Mouse (Mus musculus) cerebellum, adult 2 months (tissue): ENCODE measurements around the gene Ndufv1. TPM values are rescaled to one million over a fixed set of nuclear protein-coding genes. Genes with fewer than 3 reads are reported as not detected.
A peak's percentile ranks its signal among the peaks of the same experiment; 100 is the strongest.
"Not testable (repeated sequence)": the region's sequence is repeated elsewhere in the genome, so short reads cannot be mapped to it uniquely, and the experiment has no call there.

Experiments used
- DNase-seq, 2 experiments: peaks; one replicate each; pipeline ENCODE4 v3.0.0; 2021
- H3K27ac ChIP-seq: fragments of 200-500 bp; 2 replicates; pipeline ENCODE4 v1.5.1; 2012; ENCODE audit warnings: low read length, control low read depth, inconsistent platforms; ENCODE audit not compliant: insufficient read depth
- H3K27me3 ChIP-seq: fragments of 200-500 bp; 2 replicates; pipeline ENCODE4 v1.6.1; 2012; ENCODE audit warnings: inconsistent platforms, mild to moderate bottlenecking, low read length, moderate library complexity; ENCODE audit not compliant: control insufficient read depth, insufficient read depth
- H3K4me1 ChIP-seq: fragments of 200-500 bp; 2 replicates; pipeline ENCODE4 v1.6.1; 2011; ENCODE audit warnings: low read length; ENCODE audit not compliant: control insufficient read depth, insufficient read depth
- H3K4me3 ChIP-seq: fragments of 200-500 bp; replicated peaks from 2 replicates; pipeline ENCODE3; 2011; ENCODE audit warnings: mild to moderate bottlenecking, low read depth, low read length, control low read depth; ENCODE audit not compliant: insufficient read depth
- CTCF ChIP-seq: fragments of 200-500 bp; IDR thresholded peaks from 2 replicates; pipeline ENCODE4 v1.5.1; 2011; ENCODE audit warnings: low read depth, mild to moderate bottlenecking, control low read depth, low read length, moderate library complexity, borderline replicate concordance; ENCODE audit not compliant: insufficient read depth
- POLR2A ChIP-seq: fragments of 200-500 bp; IDR thresholded peaks from 2 replicates; pipeline ENCODE4 v1.6.1; 2011; ENCODE audit warnings: low read length, control low read depth, borderline replicate concordance; ENCODE audit not compliant: insufficient read depth
- WGBS: fragments of 180-500 bp; shearing (Covaris S2); methylation state at CpG from one replicate; pipeline ENCODE4 v1.1.7; 2018; 5-methylcytosine and 5-hydroxymethylcytosine counted together
- polyA plus RNA-seq: library from polyadenylated mRNA; depleted of rRNA; stranded (reverse); fragments of >200 nt; gene quantifications from 2 replicates; pipeline ENCODE4 v1.2.3, GENCODE M21; 2012

The Ndufv1 gene
- polyA plus RNA-seq, 1 experiment = 331 TPM

GRCm38 (mm10) chr19:3986334-3986733 is 26.3 kb downstream of the Ndufv1 start, which contains the start of gene Acy3:
Gene Acy3 (plus strand): TSS chr19:3986570.
- TF ChIP-seq POLR2A (no peak), CTCF (no peak)
- H3K4me1 ChIP-seq = peaks cover 13% of the 10 kb centered on the region
- WGBS = 23% methylated on average over 8 of the region's 8 CpGs
- H3K4me3 ChIP-seq = no peak within 1 kb of the TSS
- H3K27me3 ChIP-seq = no peaks in the 10 kb centered on the region
- no peak for DNase-seq
- H3K27ac ChIP-seq = no peak within 1 kb of the TSS

GRCm38 (mm10) chr19:3985261-3985681 is 27.3 kb downstream of the Ndufv1 start:
- no peak overlapping the region for H3K27ac ChIP-seq
- no peaks in the 10 kb centered on the region for H3K27me3 ChIP-seq
- H3K4me3 ChIP-seq = no peak overlapping the region
- TF ChIP-seq CTCF = no peak
- TF ChIP-seq POLR2A = no peak
- peaks cover 13% of the 10 kb centered on the region for H3K4me1 ChIP-seq
- 37% methylated on average over 8 of the region's 8 CpGs for WGBS
- no peak for DNase-seq

GRCm38 (mm10) chr19:3983527-3984200 is 28.9 kb downstream of the Ndufv1 start:
- Histone ChIP-seq H3K27me3 (no peaks in the 10 kb centered on the region), H3K27ac (peak overlapping the region; percentile 37; the same call in 1 of the 2 replicates), H3K4me1 (peaks cover 13% of the 10 kb centered on the region), H3K4me3 (no peak overlapping the region)
- no peak for DNase-seq
- 61% methylated on average over 9 of the region's 9 CpGs for WGBS
- no peak for TF ChIP-seq CTCF

GRCm38 (mm10) chr19:3980917-3981316 is 31.7 kb downstream of the Ndufv1 start:
- no peak overlapping the region for H3K27ac ChIP-seq
- H3K4me3 ChIP-seq = no peak overlapping the region
- peaks cover 13% of the 10 kb centered on the region for H3K4me1 ChIP-seq
- WGBS = 76% methylated on average over 9 of the region's 9 CpGs
- no peak for DNase-seq
- no peaks in the 10 kb centered on the region for H3K27me3 ChIP-seq
- TF ChIP-seq CTCF = no peak
- TF ChIP-seq POLR2A = no peak

DNA sequence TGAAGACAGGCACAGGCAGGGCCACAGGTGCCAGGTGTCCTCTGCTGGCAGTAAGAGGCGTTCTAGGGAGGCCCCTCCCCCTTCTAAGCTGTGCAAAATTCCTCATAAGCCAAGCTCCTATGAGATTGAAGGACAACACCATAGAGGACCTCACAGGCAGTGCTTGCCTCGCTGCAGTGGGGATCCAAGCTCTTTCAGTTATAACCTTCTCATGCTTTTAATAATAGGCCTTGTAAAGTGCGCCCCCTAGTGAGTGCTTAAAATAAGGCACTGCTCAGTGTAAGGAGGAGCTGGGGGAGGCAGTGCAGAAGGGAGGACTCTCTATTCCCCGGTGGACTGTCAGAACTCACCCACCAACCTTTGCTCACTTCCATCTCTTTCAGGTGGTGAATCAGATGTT is 32.3 kb downstream of the Ndufv1 start:
- WGBS = 4% methylated on average over 4 of the region's 4 CpGs
- Histone ChIP-seq H3K27me3 (no peaks in the 10 kb centered on the region), H3K4me1 (peaks cover 10% of the 10 kb centered on the region), H3K4me3 (no peak overlapping the region), H3K27ac (no peak overlapping the region)
- TF ChIP-seq CTCF = peak; percentile 82
- TF ChIP-seq POLR2A = no peak
- DNase-seq = peak; percentile 74 to 76

GRCm38 (mm10) chr19:3975866-3976265 is 36.7 kb downstream of the Ndufv1 start:
- no peak overlapping the region for H3K4me3 ChIP-seq
- WGBS = 88% methylated on average over 2 of the region's 2 CpGs
- no peak overlapping the region for H3K27ac ChIP-seq
- no peaks in the 10 kb centered on the region for H3K4me1 ChIP-seq
- TF ChIP-seq CTCF = no peak
- no peak for TF ChIP-seq POLR2A
- no peak for DNase-seq
- H3K27me3 ChIP-seq = no peaks in the 10 kb centered on the region

DNA sequence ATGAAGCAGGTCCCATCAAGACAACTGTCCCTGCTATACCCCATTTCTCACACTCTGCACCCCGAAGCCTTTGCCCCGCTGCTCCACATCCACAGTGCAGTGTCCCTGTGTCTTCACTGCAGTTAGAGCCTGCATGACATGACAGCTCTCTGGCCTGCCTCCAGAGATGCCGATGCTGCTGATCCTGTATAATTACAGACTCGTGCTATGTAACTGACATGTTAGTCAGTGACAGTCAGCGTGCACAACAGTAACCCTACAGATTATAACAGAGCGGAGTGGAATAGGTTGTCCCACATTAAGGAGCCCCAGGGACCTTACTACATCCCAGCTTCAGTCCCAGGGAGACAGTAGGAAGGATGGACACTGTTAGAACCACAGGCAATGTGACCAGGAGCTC is 38.0 kb downstream of the Ndufv1 start:
- not testable (repeated sequence) for H3K27ac ChIP-seq, H3K27me3 ChIP-seq, DNase-seq, H3K4me1 ChIP-seq, H3K4me3 ChIP-seq
- WGBS = 57% methylated on average over 6 of the region's 6 CpGs

DNA sequence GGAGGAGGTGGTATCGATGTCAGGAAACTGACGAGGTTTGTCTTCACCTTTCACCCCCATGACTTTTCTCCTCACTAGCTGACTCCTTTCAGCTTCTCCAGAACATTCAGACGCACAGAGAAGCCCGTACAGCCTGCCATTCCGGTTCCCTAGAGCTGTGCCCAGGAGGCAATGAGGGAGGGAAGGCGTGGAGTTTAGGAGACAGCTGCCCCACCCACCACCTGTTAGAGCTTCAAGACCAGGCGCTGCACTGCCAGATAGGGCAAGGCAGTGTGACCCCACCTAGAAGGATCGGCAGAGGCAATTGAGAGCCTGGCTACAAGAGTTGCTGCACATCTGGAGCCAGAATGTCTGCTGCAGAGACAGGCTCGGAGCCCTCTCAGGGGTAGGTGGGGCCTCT is 40.4 kb downstream of the Ndufv1 start, which contains the start of gene Aldh3b2:
Aldh3b2 (plus strand) TSS at position 100 of the 400 bp plus-strand sequence.
- Histone ChIP-seq H3K27me3 (no peaks in the 10 kb centered on the region), H3K4me1 (no peaks in the 10 kb centered on the region)

More for the DNA sequence above, 40.4 kb downstream of the Ndufv1 start, which contains the start of gene Aldh3b2:
- Histone ChIP-seq H3K27ac (no peak within 1 kb of the TSS), H3K4me3 (no peak within 1 kb of the TSS)
- DNase-seq = no peak
- no peak for TF ChIP-seq CTCF
- TF ChIP-seq POLR2A = no peak
- WGBS = 45% methylated on average over 9 of the region's 9 CpGs
